Mouse (Mus musculus) ovary, postnatal 36 days (tissue): ENCODE results near the gene Arf1.

ENCODE experiments used
- DNase-seq: peaks from one replicate; pipeline ENCODE4 v3.0.0; 2022; ENCODE audit warnings: low spot score, mixed read lengths

Gene Arf1

DNA sequence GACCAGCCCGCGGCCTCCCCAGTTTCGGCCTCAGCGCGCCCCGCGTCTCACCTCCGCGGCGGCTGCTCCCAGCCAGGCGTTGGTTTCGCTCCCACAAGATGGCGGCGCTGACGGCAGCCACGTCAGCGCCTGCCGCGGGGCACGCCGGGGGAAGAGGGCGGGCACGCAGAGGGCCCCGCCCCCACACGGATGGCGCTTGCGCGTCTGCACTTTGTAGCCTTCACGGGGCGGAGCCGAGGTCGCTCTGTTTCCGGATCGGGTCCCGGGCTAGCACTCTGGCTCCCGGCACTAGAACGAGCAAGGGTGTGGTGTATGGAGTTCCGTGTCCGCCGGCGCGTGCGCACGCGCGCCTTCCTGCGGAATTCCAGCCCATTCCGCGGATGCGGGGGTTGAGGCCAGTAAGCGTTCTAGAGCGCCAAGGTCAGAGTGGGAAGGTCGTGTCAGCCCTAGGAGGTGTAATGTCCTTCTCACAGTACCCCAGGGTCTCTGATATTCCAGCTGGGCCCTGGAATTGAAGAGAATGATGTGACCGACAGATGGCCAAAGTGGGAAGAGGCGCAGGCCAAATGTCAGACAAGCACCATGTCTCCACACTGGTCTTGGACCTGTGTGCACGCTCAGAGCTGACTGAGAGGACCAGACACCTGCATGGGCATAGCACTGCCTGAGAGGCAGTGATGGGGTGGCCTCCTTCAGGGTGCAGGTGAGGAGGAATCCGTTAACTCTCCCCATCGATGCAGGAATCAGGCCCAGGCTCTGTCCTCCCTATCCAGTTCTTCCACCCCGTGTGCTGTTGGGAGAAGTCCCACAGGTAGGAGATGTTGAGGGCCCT, at the start of gene Arf1:
TSS of gene Arf1 (minus strand) at position 149 of the 832 bp plus-strand sequence.
- peak; percentile 98 for DNase-seq

GRCm38 (mm10) chr11:59276877-59277276, 48.8 kb upstream of the Arf1 start:
- DNase-seq = no peak

GRCm38 (mm10) chr11:59274184-59274583, 46.1 kb upstream of the Arf1 start:
- DNase-seq = no peak

GRCm38 (mm10) chr11:59266727-59267126, 38.7 kb upstream of the Arf1 start:
- no peak for DNase-seq

DNA sequence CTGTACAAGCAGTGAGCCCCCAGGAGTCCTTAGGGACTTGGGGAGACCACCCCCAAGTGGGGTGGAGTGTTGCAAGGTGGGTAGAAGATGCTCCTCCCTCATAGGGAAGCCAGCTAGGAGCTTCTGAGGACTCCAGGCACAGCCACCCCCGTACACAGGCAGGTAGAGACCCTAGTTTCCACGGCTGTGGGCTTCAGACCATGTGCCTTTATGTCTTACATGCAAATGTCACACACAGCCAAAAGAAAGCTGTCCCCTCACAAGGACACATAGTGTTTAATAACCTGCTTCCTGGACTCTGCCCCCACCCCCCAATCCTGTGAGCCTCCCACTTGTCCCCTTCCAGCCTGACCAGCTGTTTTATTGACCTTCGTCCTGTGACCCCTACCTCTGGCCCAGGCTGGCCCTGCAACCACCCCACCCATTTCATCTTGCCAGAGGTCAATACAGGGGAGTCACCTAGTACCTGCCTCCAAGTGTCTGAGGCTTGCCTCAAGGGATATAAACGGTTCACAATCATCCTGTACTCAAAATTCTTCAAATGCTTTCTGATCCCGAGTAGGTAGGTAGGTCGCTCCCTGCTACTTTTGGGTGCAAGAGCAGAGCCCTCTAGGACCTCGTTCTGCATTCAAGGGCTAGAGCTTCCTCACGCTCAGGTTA, 37.2 kb upstream of the Arf1 start:
- no peak for DNase-seq

DNA sequence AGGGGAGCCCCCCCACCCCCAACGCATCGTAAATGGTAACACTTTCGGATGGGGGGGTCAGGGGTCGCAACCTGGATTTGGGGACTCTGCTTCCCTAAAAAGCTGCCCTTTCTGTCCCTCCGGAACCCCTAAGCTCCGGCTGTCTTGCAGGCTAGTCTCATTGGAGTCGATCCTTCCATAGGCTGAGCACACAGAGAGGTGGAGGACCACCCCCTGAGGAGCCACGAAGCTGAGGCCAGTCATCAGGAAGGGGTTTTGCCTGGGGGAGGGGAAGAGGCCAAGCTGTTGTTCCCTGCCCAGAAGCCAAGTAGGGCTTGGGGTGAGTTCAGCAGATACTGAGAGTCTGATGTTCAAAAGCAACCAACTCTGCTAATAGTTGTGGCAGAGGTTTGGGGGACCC, 36.5 kb upstream of the Arf1 start:
- no peak for DNase-seq

- DNase-seq = peak; percentile 84
Measured at GRCm38 (mm10) chr11:59263870-59264563, 35.9 kb upstream of the Arf1 start.

GRCm38 (mm10) chr11:59262308-59262707, 34.2 kb upstream of the Arf1 start:
- DNase-seq = no peak

DNA sequence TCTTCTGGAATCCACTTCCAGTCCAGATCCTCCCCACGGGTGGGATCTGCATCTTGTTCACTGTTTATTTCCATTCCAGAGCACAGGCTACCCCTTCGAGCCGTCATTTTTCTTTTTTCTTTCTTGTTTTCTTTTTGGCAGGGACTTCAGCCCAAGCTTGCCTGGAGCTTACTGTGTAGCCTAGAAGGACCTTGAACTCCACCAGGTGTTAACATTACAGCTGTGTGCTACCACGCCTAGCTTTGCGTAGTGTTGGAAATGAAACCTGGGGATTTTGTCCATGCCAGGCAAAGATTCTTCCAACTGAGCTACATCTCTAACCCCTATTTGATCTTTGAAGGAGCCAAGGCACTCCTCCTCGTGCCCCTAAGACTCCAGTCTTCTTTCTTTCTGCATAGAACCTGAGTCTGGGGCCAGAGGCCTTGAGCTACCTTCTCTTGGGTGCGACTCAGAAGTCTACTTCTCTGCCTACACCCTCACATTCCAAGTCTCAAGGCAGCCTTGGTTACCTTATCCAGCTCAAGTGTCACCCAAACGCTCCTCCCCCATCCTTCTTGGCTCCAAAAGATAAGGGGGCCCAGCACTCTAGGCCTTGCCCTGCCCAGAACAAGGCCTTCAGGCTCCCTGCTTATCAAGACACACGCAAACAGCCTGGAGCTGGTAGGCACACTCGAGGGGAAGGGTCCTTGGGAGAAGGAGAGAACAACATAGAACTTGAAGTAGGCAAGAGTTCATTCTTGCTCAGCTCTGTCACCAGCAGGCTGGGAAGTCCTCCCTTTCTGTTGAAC, 32.8 kb upstream of the Arf1 start:
- DNase-seq = peak; percentile 58

- DNase-seq = no peak
Measured at GRCm38 (mm10) chr11:59259647-59260046, 31.6 kb upstream of the Arf1 start.

- no peak for DNase-seq
Measured at GRCm38 (mm10) chr11:59248101-59248500, 20.0 kb upstream of the Arf1 start.

DNA sequence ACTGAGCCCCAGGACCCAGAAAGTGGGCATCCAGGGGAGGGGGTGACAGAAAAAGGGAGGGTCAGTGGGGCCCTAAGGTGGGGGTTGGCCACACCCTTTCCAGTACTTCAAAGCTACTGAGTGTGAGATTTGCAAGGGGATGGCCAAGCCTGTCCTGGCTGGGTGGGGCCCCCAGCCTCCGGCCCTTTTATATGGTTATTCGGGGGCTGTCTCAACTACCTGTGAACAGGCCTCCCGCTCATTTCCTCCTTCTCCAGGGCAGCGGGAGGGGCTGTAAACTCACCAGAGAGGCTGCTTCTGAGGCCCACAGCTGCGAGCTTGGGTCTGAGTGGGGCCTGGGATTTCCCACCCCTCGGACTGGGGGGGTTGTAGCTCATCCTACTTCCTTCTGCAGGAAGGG, 15.8 kb upstream of the Arf1 start:
- no peak for DNase-seq

DNA sequence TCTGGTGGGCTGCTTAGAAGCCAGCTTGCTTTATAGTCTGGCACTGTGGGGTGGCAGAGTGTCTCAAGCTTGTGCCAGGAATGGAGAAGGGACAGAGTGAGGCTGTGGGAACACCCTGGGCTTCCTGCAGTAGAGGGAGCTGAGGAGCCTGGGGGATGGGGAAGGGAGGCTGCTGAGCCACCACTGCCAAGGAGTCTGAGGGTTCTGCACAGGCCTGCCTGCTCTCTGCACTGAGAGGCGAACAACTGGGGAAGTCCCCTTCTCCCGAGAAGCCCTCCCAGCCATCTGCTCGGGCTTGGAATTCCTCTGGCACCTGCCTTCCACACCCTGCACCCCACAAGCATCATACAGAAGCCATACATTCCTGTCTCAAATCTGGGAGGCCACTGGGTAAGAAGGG, 13.8 kb upstream of the Arf1 start:
- DNase-seq = no peak

DNA sequence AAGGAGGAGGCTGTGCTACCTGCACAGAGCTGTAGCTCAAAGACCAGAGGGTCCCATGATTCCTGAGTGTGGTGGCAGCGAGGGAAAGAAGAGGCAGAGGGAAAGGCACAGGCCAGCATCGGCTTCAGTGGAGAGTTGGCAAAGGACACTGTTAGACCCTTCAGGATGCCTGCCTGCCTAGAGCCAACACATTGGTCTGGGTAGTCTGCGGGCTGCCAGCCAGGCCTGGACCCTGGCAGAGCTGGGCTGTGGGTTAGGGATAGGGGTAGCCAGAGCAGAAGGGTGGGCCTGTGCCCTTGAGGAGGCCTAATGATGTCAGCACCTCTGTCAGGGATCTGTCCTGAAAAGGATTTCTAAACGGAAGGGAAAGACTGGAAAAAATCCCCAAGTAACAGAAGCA, 11.7 kb upstream of the Arf1 start:
- DNase-seq = no peak

- DNase-seq = no peak
Measured at GRCm38 (mm10) chr11:59239428-59239785, 11.3 kb upstream of the Arf1 start.

DNA sequence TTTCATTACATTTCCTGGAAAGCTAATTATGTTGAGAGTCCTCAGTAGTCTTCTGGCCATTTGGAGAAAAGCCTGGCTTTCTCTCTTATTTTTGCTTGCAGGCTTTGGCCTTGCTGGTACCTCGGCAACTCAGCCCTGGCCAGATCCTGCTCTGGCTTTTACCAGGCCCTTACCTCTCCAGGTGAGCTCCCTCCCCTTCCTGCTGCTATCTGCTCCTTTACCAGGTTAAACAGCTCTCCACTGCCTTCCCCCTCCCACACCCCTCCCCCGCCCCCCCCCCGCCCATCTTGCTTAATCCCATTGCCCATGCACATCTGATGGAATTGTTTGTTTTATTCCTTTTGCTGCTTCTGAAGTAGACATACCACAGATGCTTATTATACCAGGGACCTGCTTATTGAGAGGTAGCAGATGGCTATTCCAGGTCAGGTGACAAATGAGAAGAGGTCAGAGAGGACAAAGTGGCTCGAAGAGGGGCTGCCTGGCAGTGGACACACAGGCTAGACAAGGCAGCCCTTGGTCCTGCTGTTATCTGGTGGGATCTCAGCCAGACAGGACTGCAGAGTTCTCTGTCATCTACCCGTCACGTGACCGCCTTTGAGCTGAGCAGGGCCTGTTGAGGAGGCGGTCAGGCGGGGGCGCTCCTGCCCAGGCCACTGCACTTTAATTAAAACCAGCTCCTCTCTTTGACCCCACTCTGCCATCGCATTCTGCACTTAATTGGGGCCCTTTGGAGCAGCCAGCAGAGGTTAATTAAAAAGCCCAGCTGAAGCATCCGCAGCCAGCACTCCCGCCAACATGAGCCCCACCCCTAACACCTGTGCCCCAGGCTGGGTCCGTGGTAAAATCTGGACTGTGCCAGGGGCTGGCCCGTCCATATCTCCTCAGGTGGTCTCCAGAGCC, 10.7 kb upstream of the Arf1 start:
- DNase-seq = peak; percentile 79

DNA sequence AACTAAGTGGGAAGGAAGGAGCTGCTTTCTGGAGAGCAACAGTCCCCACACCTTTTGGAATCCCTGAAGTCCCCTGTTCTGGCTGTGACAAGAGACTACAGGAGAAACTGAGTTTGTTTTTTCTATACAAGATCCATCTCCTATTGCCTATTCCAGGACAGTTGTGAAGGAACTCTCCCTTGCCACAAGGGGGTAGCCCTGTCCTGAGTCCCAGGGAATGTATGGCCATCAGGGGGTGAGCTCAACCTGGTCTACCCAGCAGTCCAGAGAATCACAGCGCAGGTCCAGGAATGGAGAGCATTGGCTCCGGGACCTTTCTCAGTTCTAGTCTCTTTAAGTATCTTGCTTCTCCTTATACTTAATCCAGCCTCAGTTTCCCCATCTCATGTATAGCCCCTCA, 4.7 kb upstream of the Arf1 start:
- DNase-seq = no peak

- DNase-seq = peak; percentile 69
Measured at GRCm38 (mm10) chr11:59230144-59230760, 2.2 kb upstream of the Arf1 start.

- no peak for DNase-seq
Measured at GRCm38 (mm10) chr11:59227604-59228121, 407 bp downstream of the Arf1 start.

DNA sequence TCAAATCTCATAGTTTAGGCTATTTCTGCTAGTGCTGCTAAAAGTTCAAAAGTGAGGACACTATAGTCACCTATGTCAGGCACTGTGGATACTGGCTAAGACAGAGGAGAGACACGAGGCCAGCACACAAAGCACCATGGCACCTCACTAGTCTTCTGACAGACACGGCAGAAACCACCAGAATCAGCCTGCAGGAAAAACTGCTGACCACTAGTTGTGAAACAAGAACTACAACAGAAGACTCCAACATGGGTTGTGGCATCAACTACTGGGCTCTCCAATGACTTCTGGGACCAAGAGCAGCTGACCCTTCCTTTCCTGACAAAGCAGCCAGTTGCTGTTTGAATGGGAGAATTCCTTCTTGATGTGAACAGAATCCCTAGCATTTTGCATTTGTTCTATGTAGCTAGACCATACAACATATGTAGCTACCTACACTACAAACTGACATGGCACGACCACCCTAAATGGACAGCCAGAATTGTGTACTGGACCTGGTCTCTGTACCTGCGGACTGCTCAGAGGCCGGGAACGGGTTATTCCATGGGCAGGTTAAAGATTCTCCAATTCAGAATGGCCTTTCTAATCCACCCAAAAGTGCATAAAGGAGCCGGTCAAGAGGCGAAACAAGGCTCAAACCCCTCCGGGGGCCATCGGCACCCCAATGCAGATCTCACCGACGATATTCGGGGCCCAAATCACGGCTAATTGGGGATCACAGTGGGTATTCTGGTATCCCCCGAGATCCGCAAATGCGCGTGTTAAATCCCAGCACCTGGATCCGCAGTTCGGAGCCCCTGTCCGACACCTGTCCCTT, 1.1 kb downstream of the Arf1 start:
- no peak for DNase-seq
